Mouse (Mus musculus): Measurements from ENCODE around the gene Hmg20a. TPM values are rescaled to one million over a fixed set of nuclear protein-coding genes. Genes with fewer than 3 reads are reported as not detected.
A peak's percentile ranks its signal among the peaks of the same experiment; 100 is the strongest.

Gene Hmg20a
- polyA plus RNA-seq, 1 experiment from 2014 or later: 64.0 TPM

GRCm38 (mm10) chr9:56512486-56512885 is 94.1 kb downstream of the Hmg20a start:
- Histone ChIP-seq H3K4me1 (peaks cover 20% of the 10 kb centered on the region), H3K36me3 (no peaks in the 10 kb centered on the region), H3K4me3 (replicated peaks) (no peak overlapping the region), H3K4me2 (no peak overlapping the region), H3K9ac (no peak overlapping the region), H3K9me3 (replicated peaks) (no peaks in the 10 kb centered on the region), H3K27ac (no peak overlapping the region), H3K27me3 (no peaks in the 10 kb centered on the region)
- ATAC-seq (replicated peaks; ENCODE audit: low FRiP score): no peak
- 85% methylated on average over 4 of the region's 4 CpGs for WGBS

- no peaks in the 10 kb centered on the region for H3K27me3 ChIP-seq
- WGBS: 85% methylated on average over 5 of the region's 5 CpGs
- H3K36me3 ChIP-seq: no peaks in the 10 kb centered on the region
- no peak overlapping the region for H3K4me3 ChIP-seq (replicated peaks)
- peaks cover 4% of the 10 kb centered on the region; the same call in 1 of the 2 replicates for H3K4me1 ChIP-seq
- no peak overlapping the region for H3K4me2 ChIP-seq
- no peak overlapping the region for H3K9ac ChIP-seq
- H3K9me3 ChIP-seq (replicated peaks): no peaks in the 10 kb centered on the region
- ATAC-seq (replicated peaks; ENCODE audit: low FRiP score): no peak
- H3K27ac ChIP-seq: no peak overlapping the region
These were observed 96.7 kb downstream of the Hmg20a start for GRCm38 (mm10) chr9:56515110-56515509.

- Histone ChIP-seq H3K36me3 (no peaks in the 10 kb centered on the region), H3K4me3 (replicated peaks) (no peak overlapping the region), H3K4me2 (no peak overlapping the region), H3K4me1 (peaks cover 4% of the 10 kb centered on the region; the same call in 1 of the 2 replicates), H3K9me3 (replicated peaks) (no peaks in the 10 kb centered on the region), H3K9ac (no peak overlapping the region), H3K27me3 (no peaks in the 10 kb centered on the region), H3K27ac (no peak overlapping the region)
- WGBS: 53% methylated on average over 3 of the region's 3 CpGs
- no peak for ATAC-seq (replicated peaks; ENCODE audit: low FRiP score)
These were observed 97.8 kb downstream of the Hmg20a start for GRCm38 (mm10) chr9:56516219-56516618.

DNA sequence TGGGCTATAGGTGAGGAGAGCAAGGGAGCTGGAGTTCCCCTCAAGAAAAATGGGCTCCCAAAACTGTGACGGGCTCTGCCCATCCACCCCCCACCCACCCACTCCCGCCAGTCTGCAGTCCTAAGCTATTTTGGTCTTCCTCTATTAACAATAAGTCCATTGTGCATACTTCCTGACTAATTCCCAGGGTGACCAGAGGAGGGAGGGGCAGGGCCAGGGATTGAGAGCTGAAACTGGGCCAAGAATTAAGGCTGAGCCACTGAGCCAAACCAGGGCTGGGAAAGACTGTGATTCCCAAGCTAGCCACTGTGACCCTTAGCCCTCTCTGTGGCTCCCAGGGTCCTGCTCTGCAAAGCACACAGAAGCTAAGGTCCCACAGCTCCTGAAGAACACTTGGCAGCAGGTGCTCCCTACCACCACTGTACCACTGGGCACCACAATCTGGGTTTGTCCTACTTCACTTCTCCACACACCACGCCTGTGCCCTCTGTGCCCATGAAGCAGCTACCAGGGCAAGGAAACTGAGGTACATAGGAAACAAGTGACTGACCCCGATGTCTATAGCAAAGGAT is 98.4 kb downstream of the Hmg20a start:
- WGBS: 60% methylated on average over 4 of the region's 4 CpGs
- Histone ChIP-seq H3K36me3 (no peaks in the 10 kb centered on the region), H3K27me3 (no peaks in the 10 kb centered on the region), H3K27ac (peak overlapping the region; percentile 20; the same call in 1 of the 2 replicates), H3K4me3 (replicated peaks) (no peak overlapping the region), H3K4me1 (peaks cover 4% of the 10 kb centered on the region; the same call in 1 of the 2 replicates), H3K4me2 (no peak overlapping the region), H3K9ac (no peak overlapping the region), H3K9me3 (replicated peaks) (no peaks in the 10 kb centered on the region)
- ATAC-seq (replicated peaks; ENCODE audit: low FRiP score): peak; percentile 67; the same call in 1 of the 2 replicates

- H3K4me2 ChIP-seq: no peak overlapping the region
- no peaks in the 10 kb centered on the region for H3K36me3 ChIP-seq
- no peaks in the 10 kb centered on the region for H3K27me3 ChIP-seq
- no peaks in the 10 kb centered on the region for H3K4me1 ChIP-seq
- no peak overlapping the region for H3K27ac ChIP-seq
- no peak overlapping the region for H3K4me3 ChIP-seq (replicated peaks)
- no peaks in the 10 kb centered on the region for H3K9me3 ChIP-seq (replicated peaks)
- WGBS: 46% methylated on average over 10 of the region's 10 CpGs
- ATAC-seq (replicated peaks; ENCODE audit: low FRiP score): no peak
- H3K9ac ChIP-seq: no peak overlapping the region
These were observed 103.9 kb downstream of the Hmg20a start for GRCm38 (mm10) chr9:56522281-56522680.

DNA sequence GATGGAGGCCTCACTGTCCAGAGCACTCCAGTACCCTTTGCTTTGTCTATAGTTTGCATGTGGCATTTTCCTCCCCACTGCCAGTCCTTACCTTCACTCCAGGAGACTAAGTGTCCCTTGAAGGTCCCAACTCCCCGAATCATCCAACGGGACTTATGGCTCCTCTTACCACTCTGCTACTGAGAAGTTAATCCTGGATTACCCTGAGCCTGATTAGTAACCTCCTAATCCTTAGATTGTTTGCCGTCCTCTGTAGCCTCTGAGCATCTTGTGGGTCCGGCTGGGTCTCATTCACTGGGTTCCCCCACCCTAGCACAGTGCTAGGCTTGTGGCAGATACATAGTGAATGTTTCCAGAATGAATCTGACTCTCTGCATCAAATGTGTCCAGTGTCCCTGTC is 109.5 kb downstream of the Hmg20a start:
- Histone ChIP-seq H3K4me3 (replicated peaks) (no peak overlapping the region), H3K27me3 (no peaks in the 10 kb centered on the region), H3K36me3 (no peaks in the 10 kb centered on the region), H3K9ac (no peak overlapping the region), H3K9me3 (replicated peaks) (no peaks in the 10 kb centered on the region), H3K4me1 (no peaks in the 10 kb centered on the region), H3K27ac (no peak overlapping the region), H3K4me2 (no peak overlapping the region)
- no peak for ATAC-seq (replicated peaks; ENCODE audit: low FRiP score)
- WGBS: 91% methylated on average over 4 of the region's 4 CpGs

- no peaks in the 10 kb centered on the region for H3K9me3 ChIP-seq (replicated peaks)
- no peak overlapping the region for H3K27ac ChIP-seq
- H3K9ac ChIP-seq: no peak overlapping the region
- peaks cover 13% of the 10 kb centered on the region for H3K4me1 ChIP-seq
- H3K4me3 ChIP-seq (replicated peaks): no peak overlapping the region
- H3K4me2 ChIP-seq: no peak overlapping the region
- no peak for ATAC-seq (replicated peaks; ENCODE audit: low FRiP score)
- no peaks in the 10 kb centered on the region for H3K36me3 ChIP-seq
- H3K27me3 ChIP-seq: no peaks in the 10 kb centered on the region
These were observed 113.6 kb downstream of the Hmg20a start for GRCm38 (mm10) chr9:56531991-56532390.

DNA sequence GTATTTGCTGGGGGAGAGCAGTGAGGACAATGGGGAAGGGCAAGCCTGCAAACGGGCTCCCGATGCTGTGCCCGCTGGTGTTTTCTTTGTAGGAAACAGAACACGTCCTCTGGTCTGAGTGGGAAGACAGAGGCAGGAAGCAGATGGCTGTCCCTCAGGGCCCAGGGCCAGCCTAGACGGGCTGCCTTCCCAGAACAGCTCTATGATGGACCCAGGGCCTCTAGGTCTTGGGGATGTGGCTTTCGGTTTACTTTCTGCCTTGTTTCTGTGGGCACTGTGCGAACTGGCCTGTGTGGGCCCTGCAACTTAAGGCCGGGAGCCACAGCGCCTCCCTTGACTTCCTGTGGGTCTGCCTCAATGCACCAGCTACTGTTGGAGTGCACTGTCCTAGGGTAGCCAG is 115.5 kb downstream of the Hmg20a start:
- Histone ChIP-seq H3K27me3 (0 out of 2 replicates have a peak, but pooled peaks cover 5% of the 10 kb centered on the region), H3K4me3 (replicated peaks) (no peak overlapping the region), H3K4me1 (peaks cover 13% of the 10 kb centered on the region), H3K27ac (peak overlapping the region; percentile 57; the same call in 1 of the 2 replicates), H3K4me2 (no peak overlapping the region), H3K9ac (no peak overlapping the region), H3K9me3 (replicated peaks) (no peaks in the 10 kb centered on the region), H3K36me3 (no peaks in the 10 kb centered on the region)
- WGBS: 67% methylated on average over 9 of the region's 9 CpGs
- ATAC-seq (replicated peaks; ENCODE audit: low FRiP score): 0 out of 2 replicates have a peak, but pooled peaks have one; percentile 33

DNA sequence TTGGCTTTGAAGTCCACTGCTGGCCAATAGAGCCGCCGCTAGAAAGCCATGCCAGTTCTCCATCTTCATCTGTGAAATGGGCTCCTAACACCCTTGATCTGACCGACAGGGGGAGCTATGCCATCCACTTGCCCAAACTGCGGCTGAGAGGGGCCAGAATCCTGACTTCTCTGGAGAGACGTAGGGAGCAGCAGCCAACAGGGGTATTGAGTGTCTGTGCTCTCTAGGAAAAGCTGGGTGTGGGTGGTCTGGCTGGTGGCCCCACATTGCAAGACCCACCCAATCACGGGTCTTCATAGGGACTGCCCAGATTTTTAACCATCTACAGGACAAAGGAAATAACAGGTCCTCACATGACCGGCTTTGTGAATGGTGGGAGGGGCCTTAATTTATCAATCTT is 116.3 kb downstream of the Hmg20a start:
- Histone ChIP-seq H3K27ac (peak overlapping the region; percentile 57; the same call in 1 of the 2 replicates), H3K27me3 (0 out of 2 replicates have a peak, but pooled peaks cover 5% of the 10 kb centered on the region), H3K4me2 (no peak overlapping the region), H3K4me1 (peaks cover 17% of the 10 kb centered on the region), H3K9ac (no peak overlapping the region), H3K4me3 (replicated peaks) (no peak overlapping the region), H3K9me3 (replicated peaks) (no peaks in the 10 kb centered on the region), H3K36me3 (no peaks in the 10 kb centered on the region)
- peak; percentile 50; the same call in 1 of the 2 replicates for ATAC-seq (replicated peaks; ENCODE audit: low FRiP score)
- 49% methylated on average over 7 of the region's 7 CpGs for WGBS

DNA sequence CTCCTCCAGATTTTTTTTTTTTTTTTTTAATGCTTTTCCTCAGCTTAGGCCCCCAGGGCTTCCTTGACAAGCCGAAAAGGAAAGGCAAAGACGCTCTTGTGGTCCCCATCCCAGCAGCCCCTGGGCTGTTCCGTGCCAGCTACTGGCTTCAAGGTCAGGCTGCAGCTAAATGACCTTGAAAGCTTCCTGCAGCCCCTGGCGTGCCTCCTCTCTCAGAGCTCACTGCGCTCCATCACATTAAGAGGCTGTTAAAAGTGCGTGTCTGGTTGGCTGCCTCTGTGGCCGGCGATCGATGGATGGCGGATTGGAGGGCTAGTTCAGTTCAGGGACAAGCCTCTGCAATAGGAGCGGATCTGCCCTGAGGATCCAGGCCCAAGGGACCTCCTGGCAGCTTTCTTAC is 117.0 kb downstream of the Hmg20a start:
- Histone ChIP-seq H3K4me2 (peak overlapping the region; percentile 45), H3K27ac (peak overlapping the region; percentile 54), H3K36me3 (no peaks in the 10 kb centered on the region), H3K4me3 (replicated peaks) (no peak overlapping the region), H3K27me3 (0 out of 2 replicates have a peak, but pooled peaks cover 5% of the 10 kb centered on the region), H3K9me3 (replicated peaks) (no peaks in the 10 kb centered on the region), H3K4me1 (peaks cover 24% of the 10 kb centered on the region), H3K9ac (no peak overlapping the region)
- no peak for ATAC-seq (replicated peaks; ENCODE audit: low FRiP score)
- WGBS: 11% methylated on average over 11 of the region's 11 CpGs

- Histone ChIP-seq H3K9ac (no peak overlapping the region), H3K36me3 (no peaks in the 10 kb centered on the region), H3K27me3 (0 out of 2 replicates have a peak, but pooled peaks cover 5% of the 10 kb centered on the region), H3K4me1 (peaks cover 23% of the 10 kb centered on the region), H3K27ac (peak overlapping the region; percentile 59), H3K9me3 (replicated peaks) (no peaks in the 10 kb centered on the region), H3K4me3 (replicated peaks) (no peak overlapping the region), H3K4me2 (peak overlapping the region; percentile 19; the same call in 1 of the 2 replicates)
- WGBS: 27% methylated on average over 12 of the region's 12 CpGs
- no peak; the same call in 1 of the 2 replicates for ATAC-seq (replicated peaks; ENCODE audit: low FRiP score)
These were observed 121.6 kb downstream of the Hmg20a start for GRCm38 (mm10) chr9:56540051-56540450.

GRCm38 (mm10) chr9:56544687-56545475 is 126.5 kb downstream of the Hmg20a start:
- no peak overlapping the region for H3K27ac ChIP-seq
- no peaks in the 10 kb centered on the region for H3K36me3 ChIP-seq
- no peak overlapping the region for H3K4me3 ChIP-seq (replicated peaks)
- H3K9me3 ChIP-seq (replicated peaks): no peaks in the 10 kb centered on the region
- no peaks in the 10 kb centered on the region for H3K27me3 ChIP-seq
- ATAC-seq (replicated peaks; ENCODE audit: low FRiP score): no peak
- 54% methylated on average over 6 of the region's 6 CpGs for WGBS
- H3K9ac ChIP-seq: no peak overlapping the region
- peaks cover 23% of the 10 kb centered on the region for H3K4me1 ChIP-seq
- no peak overlapping the region for H3K4me2 ChIP-seq

Data from kidney, embryonic 15.5 days (tissue).